Mouse (Mus musculus): ENCODE data around the gene Maml3.

- TF ChIP-seq CTCF (IDR thresholded peaks at IDR 0.05; ENCODE audit: low read depth) (no peak), EP300 (optimal IDR thresholded peaks at IDR 0.05) (no peak)
Observed at GRCm38 (mm10) chr3:52069304-52070162, 35.3 kb downstream of the Maml3 start.

Data from stomach, postnatal 0 days (tissue).